Mouse (Mus musculus) neural tube, embryonic 10.5 days (tissue): ENCODE data around the gene Ap5s1.

Experiments
- DNase-seq: peaks from one replicate; pipeline ENCODE4 v3.0.0-alpha.2; 2017; ENCODE audit warnings: low spot score; ENCODE audit errors: extremely low spot score

The Ap5s1 gene

DNA sequence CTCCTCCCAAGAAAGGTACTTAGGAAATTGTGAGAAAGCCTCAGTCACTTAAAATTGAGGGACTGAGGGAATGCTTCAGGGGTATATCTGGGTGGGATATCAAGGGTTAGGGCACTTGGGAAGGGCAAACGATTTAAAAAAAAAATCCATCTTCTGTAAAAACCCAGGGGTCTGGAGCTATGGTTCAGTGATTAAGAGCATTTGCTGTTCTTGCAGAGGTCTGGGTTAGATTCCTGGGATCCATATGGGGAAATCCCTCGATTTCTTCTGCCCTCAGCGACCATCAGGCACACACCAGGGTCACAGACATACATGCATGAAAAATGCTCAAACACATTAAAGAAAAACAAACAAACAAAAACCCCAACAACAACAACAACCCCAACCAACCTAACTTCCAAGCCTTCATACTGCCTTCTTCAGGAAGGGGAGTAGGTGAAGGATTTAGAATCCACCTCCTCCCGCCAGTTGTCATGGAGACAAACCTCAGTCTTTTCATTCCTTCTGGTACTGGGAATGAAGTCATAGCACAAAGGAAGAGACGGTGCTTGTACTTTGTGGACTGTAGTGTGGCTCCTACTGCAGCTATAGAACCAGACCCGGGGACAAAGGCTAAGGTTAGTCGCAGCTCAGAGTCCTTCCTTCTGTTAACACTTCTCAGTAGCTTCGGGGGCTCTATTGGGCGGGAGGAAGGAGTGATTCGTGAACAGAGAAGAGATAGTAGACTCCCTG lies 54.8 kb downstream of the Ap5s1 start:
- no peak for DNase-seq

DNA sequence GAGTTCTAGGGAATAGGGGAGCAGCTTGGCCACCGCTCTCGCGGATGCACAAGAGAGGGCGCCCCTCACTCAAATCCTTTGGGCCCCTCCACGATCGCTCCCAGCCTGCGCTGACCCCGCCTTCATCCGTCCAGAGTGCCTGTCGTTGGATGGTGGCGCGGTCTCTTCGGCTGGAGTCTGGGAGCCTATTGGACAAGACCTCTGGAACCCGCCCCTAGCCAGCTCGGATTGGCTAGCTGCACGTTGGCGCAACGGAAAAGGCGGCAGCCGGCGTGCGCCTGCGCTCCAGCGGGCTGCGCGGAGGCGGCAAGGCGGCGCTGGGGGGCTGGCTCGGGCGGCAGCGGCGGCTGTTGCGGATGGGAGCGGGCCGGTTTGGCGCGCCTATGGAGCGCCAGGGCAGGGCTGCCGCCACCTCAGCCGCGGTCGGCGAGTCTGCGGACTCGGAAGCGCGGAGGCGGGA lies 55.4 kb downstream of the Ap5s1 start, which contains the start of gene Pank2:
TSS of gene Pank2 (plus strand) at position 283 of the 460 bp plus-strand sequence.
- peak; percentile 97 for DNase-seq
